Mouse (Mus musculus) olfactory bulb, adult 2 months (tissue): Measurements from ENCODE around the gene Rspry1. TPM values are rescaled to one million over a fixed set of nuclear protein-coding genes. Genes with fewer than 3 reads are reported as not detected.

ENCODE experiments used
- H3K27ac ChIP-seq: fragments of 200-500 bp; 2 replicates; pipeline ENCODE4 v1.5.1; 2012; ENCODE audit warnings: low read depth, low read length; ENCODE audit not compliant: insufficient read depth
- H3K4me1 ChIP-seq: fragments of 200-500 bp; 2 replicates; pipeline ENCODE4 v1.6.1; 2012; ENCODE audit warnings: low read length; ENCODE audit not compliant: control insufficient read depth, insufficient read depth
- H3K4me3 ChIP-seq: fragments of 200-500 bp; 2 replicates; pipeline ENCODE4 v1.5.1; 2012; ENCODE audit warnings: mild to moderate bottlenecking, low read depth, low read length, moderate library complexity; ENCODE audit not compliant: insufficient read depth
- CTCF ChIP-seq: fragments of 200-500 bp; IDR thresholded peaks from 2 replicates; pipeline ENCODE4 v1.5.1; 2012; ENCODE audit warnings: low read depth, mild to moderate bottlenecking, low read length, moderate library complexity; ENCODE audit not compliant: insufficient read depth
- POLR2A ChIP-seq: fragments of 200-500 bp; IDR thresholded peaks from 2 replicates; pipeline ENCODE4 v1.6.1; 2012; ENCODE audit warnings: mild to moderate bottlenecking, low read depth, low read length, moderate library complexity; ENCODE audit not compliant: insufficient read depth
- WGBS: fragments of 180-500 bp; shearing (Covaris S2); methylation state at CpG from one replicate; pipeline ENCODE4 v1.1.7; 2018; 5-methylcytosine and 5-hydroxymethylcytosine counted together
- polyA plus RNA-seq: library from polyadenylated mRNA; stranded (reverse); fragments of >200 nt; gene quantifications from 2 replicates; pipeline ENCODE4 v1.2.4, GENCODE M21; 2012; ENCODE audit warnings: low replicate concordance; ENCODE audit not compliant: missing spikeins, insufficient read depth, insufficient read length

Gene Rspry1
- polyA plus RNA-seq, 1 experiment: not detected

- Histone ChIP-seq H3K4me1 (peaks cover 14% of the 10 kb centered on the region), H3K4me3 (no peak overlapping the region), H3K27ac (no peak overlapping the region)
- no peak for TF ChIP-seq CTCF
- no peak for TF ChIP-seq POLR2A
- 75% methylated on average over 3 of the region's 3 CpGs for WGBS
Measured at GRCm38 (mm10) chr8:94696566-94696965, 94.8 kb downstream of the Rspry1 start.

GRCm38 (mm10) chr8:94697956-94698355 lies 96.2 kb downstream of the Rspry1 start:
- Histone ChIP-seq H3K4me1 (peaks cover 14% of the 10 kb centered on the region), H3K4me3 (no peak overlapping the region), H3K27ac (no peak overlapping the region)
- TF ChIP-seq POLR2A (no peak), CTCF (no peak)
- WGBS: 86% methylated on average over 6 of the region's 6 CpGs

GRCm38 (mm10) chr8:94699366-94699765 lies 97.6 kb downstream of the Rspry1 start:
- Histone ChIP-seq H3K4me3 (no peak overlapping the region), H3K4me1 (peaks cover 14% of the 10 kb centered on the region), H3K27ac (no peak overlapping the region)
- 47% methylated on average over 16 of the region's 16 CpGs for WGBS
- no peak for TF ChIP-seq CTCF
- TF ChIP-seq POLR2A: no peak

- TF ChIP-seq POLR2A (no peak), CTCF (no peak)
- 94% methylated on average over 4 of the region's 4 CpGs for WGBS
- no peak overlapping the region for H3K4me3 ChIP-seq
- H3K27ac ChIP-seq: no peak overlapping the region
- peaks cover 11% of the 10 kb centered on the region for H3K4me1 ChIP-seq
Measured at GRCm38 (mm10) chr8:94700421-94700935, 98.7 kb downstream of the Rspry1 start.

GRCm38 (mm10) chr8:94702156-94702555 lies 100.4 kb downstream of the Rspry1 start:
- peaks cover 13% of the 10 kb centered on the region for H3K4me1 ChIP-seq
- no peak overlapping the region for H3K27ac ChIP-seq
- 63% methylated on average over 3 of the region's 3 CpGs for WGBS
- H3K4me3 ChIP-seq: no peak overlapping the region
- no peak for TF ChIP-seq POLR2A

- Histone ChIP-seq H3K4me3 (peak overlapping the region; percentile 61), H3K4me1 (peaks cover 18% of the 10 kb centered on the region), H3K27ac (peak overlapping the region; percentile 38; the same call in 1 of the 2 replicates)
- TF ChIP-seq POLR2A: no peak
- TF ChIP-seq CTCF: peak; percentile 87
- 1% methylated on average over 35 of the region's 35 CpGs for WGBS
Measured at GRCm38 (mm10) chr8:94702844-94703813, 101.4 kb downstream of the Rspry1 start.

- Histone ChIP-seq H3K4me3 (peak overlapping the region; percentile 58), H3K27ac (peak overlapping the region; percentile 96), H3K4me1 (peaks cover 18% of the 10 kb centered on the region)
- TF ChIP-seq CTCF: peak; percentile 83
- TF ChIP-seq POLR2A: no peak
- WGBS: 0% methylated on average over 35 of the region's 35 CpGs
Measured at GRCm38 (mm10) chr8:94703972-94704668, 102.4 kb downstream of the Rspry1 start.

GRCm38 (mm10) chr8:94704669-94704984 lies 102.9 kb downstream of the Rspry1 start:
- WGBS: 7% methylated on average over 9 of the region's 9 CpGs
- TF ChIP-seq CTCF: no peak
- no peak for TF ChIP-seq POLR2A
- peak overlapping the region; percentile 96 for H3K27ac ChIP-seq
- H3K4me1 ChIP-seq: peaks cover 16% of the 10 kb centered on the region
- peak overlapping the region; percentile 58 for H3K4me3 ChIP-seq
